ENCODE assay signal across 20 mouse cellular contexts in the genomic region with DNA sequence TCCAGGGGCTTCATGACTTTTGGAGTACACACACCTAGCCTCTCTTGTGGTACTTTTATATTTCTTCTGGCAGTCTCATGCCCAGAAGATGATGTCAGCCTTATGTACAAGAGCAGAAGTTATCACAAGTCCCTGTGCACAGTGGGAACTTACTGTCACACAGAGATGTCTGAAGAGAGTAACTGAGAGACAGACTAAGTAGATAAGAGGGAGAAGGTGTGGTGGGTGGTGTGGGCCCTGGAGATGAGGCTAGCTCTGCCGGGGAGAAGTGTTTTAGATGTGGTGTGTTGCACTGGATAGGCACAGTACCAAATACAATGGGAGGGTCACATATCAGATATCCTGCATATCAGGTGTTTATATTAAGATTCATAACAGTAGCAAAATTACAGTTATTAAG. TPM values are rescaled to one million over a fixed set of nuclear protein-coding genes. Genes with fewer than 3 reads are reported as not detected.
DNase-seq lines count a peak whose midpoint lies in the region; ATAC-seq and TF ChIP-seq lines count a peak whose summit lies in the region.
"Had no signal": no experiment of that assay in that cellular context is flagged by ENCODE, and none has a peak within 500 bp of the region (broad histone marks: within the 10 kb centered on the region; RNA-seq: fewer than 3 reads in every experiment).

No protein-coding gene starts in this region.

- H3K4me3 ChIP-seq in heart, adult 2 months, result no peak overlapping the region
- H3K4me3 ChIP-seq in stomach, embryonic 15.5 days (replicated peaks), result no peak overlapping the region
- no peak overlapping the region for H3K4me3 ChIP-seq in stomach, postnatal 0 days (ENCODE audit: low read depth, low read length)
- H3K4me3 ChIP-seq in liver, embryonic 13.5 days (replicated peaks), result peak overlapping the region; percentile 95
- H3K4me3 ChIP-seq in cerebellum, adult 2 months (replicated peaks; ENCODE audit: insufficient read depth, low read depth, low read length), result no peak overlapping the region
- H3K4me3 ChIP-seq: embryonic facial prominence, embryonic 13.5 days; hindbrain, embryonic 12.5 days; kidney, embryonic 15.5 days had no signal

- peaks cover 2% of the 10 kb centered on the region for H3K36me3 ChIP-seq in heart, adult 2 months (ENCODE audit: control insufficient read depth, insufficient read depth, low read length)
- H3K36me3 ChIP-seq in stomach, embryonic 15.5 days, result no peaks in the 10 kb centered on the region
- no peaks in the 10 kb centered on the region for H3K36me3 ChIP-seq in stomach, postnatal 0 days (ENCODE audit: control insufficient read depth, insufficient read depth, low read length)
- peaks cover 33% of the 10 kb centered on the region for H3K36me3 ChIP-seq in liver, embryonic 13.5 days
- H3K36me3 ChIP-seq: embryonic facial prominence, embryonic 13.5 days; hindbrain, embryonic 12.5 days had no signal

- DNase-seq in heart, adult 11 months, result peak; percentile 69
- no peak for DNase-seq in heart, adult 2 months
- DNase-seq in stomach, postnatal 0 days (ENCODE audit: low spot score), result no peak
- peak; percentile 66 for DNase-seq in liver, embryonic 13.5 days
- DNase-seq in gastrocnemius, postnatal 14 days, result no peak
- DNase-seq in lung, postnatal 36 days, result no peak
- DNase-seq in cerebellum, adult 2 months, result no peak
- DNase-seq: adrenal gland, adult 8-10 months; cerebellum, adult 8-10 months; gastrocnemius, postnatal 36 days; layer of hippocampus, postnatal 36 days; lung, adult 18-20 months; right cerebral cortex, adult 18-20 months; thymus, postnatal 25 days had no signal

- no peak for TF ChIP-seq CTCF in heart, adult 2 months (IDR thresholded peaks at IDR 0.05)
- TF ChIP-seq CTCF in stomach, postnatal 0 days (IDR thresholded peaks at IDR 0.05; ENCODE audit: low read depth), result no peak
- TF ChIP-seq CTCF in cerebellum, adult 2 months (IDR thresholded peaks at IDR 0.05; ENCODE audit: borderline replicate concordance, insufficient read depth, low read depth, low read length), result no peak

- H3K27ac ChIP-seq in heart, adult 2 months, result no peak overlapping the region
- no peak overlapping the region for H3K27ac ChIP-seq in stomach, embryonic 15.5 days
- H3K27ac ChIP-seq in stomach, postnatal 0 days (replicated peaks), result no peak overlapping the region
- peak overlapping the region; percentile 92 for H3K27ac ChIP-seq in liver, embryonic 13.5 days
- no peak overlapping the region for H3K27ac ChIP-seq in cerebellum, adult 2 months (ENCODE audit: insufficient read depth, low read length)
- H3K27ac ChIP-seq: embryonic facial prominence, embryonic 13.5 days; hindbrain, embryonic 12.5 days; kidney, embryonic 15.5 days had no signal

- TF ChIP-seq EP300 in heart, adult 2 months (IDR thresholded peaks at IDR 0.05; ENCODE audit: insufficient read depth, low read depth, low read length), result no peak
- TF ChIP-seq EP300 in stomach, postnatal 0 days (optimal IDR thresholded peaks at IDR 0.05), result no peak

- H3K27me3 ChIP-seq in heart, adult 2 months (ENCODE audit: control insufficient read depth, insufficient read depth, low read length), result no peaks in the 10 kb centered on the region
- no peaks in the 10 kb centered on the region for H3K27me3 ChIP-seq in stomach, embryonic 15.5 days (replicated peaks)
- no peaks in the 10 kb centered on the region for H3K27me3 ChIP-seq in stomach, postnatal 0 days (ENCODE audit: control insufficient read depth, insufficient read depth, low read length)
- H3K27me3 ChIP-seq in liver, embryonic 13.5 days, result 0 out of 2 replicates have a peak, but pooled peaks cover 8% of the 10 kb centered on the region
- no peaks in the 10 kb centered on the region for H3K27me3 ChIP-seq in cerebellum, adult 2 months (ENCODE audit: control insufficient read depth, insufficient read depth, low read length)
- H3K27me3 ChIP-seq: embryonic facial prominence, embryonic 13.5 days; hindbrain, embryonic 12.5 days; kidney, embryonic 15.5 days had no signal

- peak; percentile 15; the same call in 1 of the 2 replicates for ATAC-seq in stomach, embryonic 15.5 days (ENCODE audit: insufficient read depth, low FRiP score, low read depth)
- no peak for ATAC-seq in stomach, postnatal 0 days (ENCODE audit: low FRiP score, low TSS enrichment)
- ATAC-seq in liver, embryonic 13.5 days (ENCODE audit: low read depth), result peak; percentile 86
- ATAC-seq: CD4-positive, CD25-positive, alpha-beta regulatory T cell, adult 4 months; inflammation-experienced regulatory T-cells, adult 6 months had no signal

- H3K4me2 ChIP-seq in stomach, embryonic 15.5 days, result no peak overlapping the region
- H3K4me2 ChIP-seq in stomach, postnatal 0 days (replicated peaks; ENCODE audit: low read depth), result no peak overlapping the region
- peak overlapping the region; percentile 82 for H3K4me2 ChIP-seq in liver, embryonic 13.5 days
- H3K4me2 ChIP-seq: embryonic facial prominence, embryonic 13.5 days had no signal

- peaks cover 3% of the 10 kb centered on the region for H3K4me1 ChIP-seq in heart, adult 2 months (ENCODE audit: control insufficient read depth, insufficient read depth, low read length)
- peaks cover 10% of the 10 kb centered on the region; the same call in 1 of the 2 replicates for H3K4me1 ChIP-seq in stomach, embryonic 15.5 days
- no peaks in the 10 kb centered on the region; the same call in 1 of the 2 replicates for H3K4me1 ChIP-seq in stomach, postnatal 0 days (replicated peaks; ENCODE audit: control insufficient read depth, insufficient read depth)
- H3K4me1 ChIP-seq in liver, embryonic 13.5 days (replicated peaks), result peaks cover 45% of the 10 kb centered on the region
- peaks cover 5% of the 10 kb centered on the region; the same call in 1 of the 2 replicates for H3K4me1 ChIP-seq in cerebellum, adult 2 months (ENCODE audit: control insufficient read depth, insufficient read depth, low read length)

- no peak overlapping the region; the same call in 1 of the 2 replicates for H3K9ac ChIP-seq in heart, adult 2 months (ENCODE audit: low read depth, low read length)
- no peak overlapping the region for H3K9ac ChIP-seq in stomach, embryonic 15.5 days
- no peak overlapping the region for H3K9ac ChIP-seq in stomach, postnatal 0 days (ENCODE audit: low read length)
- H3K9ac ChIP-seq in liver, embryonic 13.5 days, result peak overlapping the region; percentile 93
- H3K9ac ChIP-seq: embryonic facial prominence, embryonic 13.5 days; hindbrain, embryonic 12.5 days; kidney, embryonic 15.5 days had no signal

- no peaks in the 10 kb centered on the region; the same call in 1 of the 2 replicates for H3K79me2 ChIP-seq in heart, adult 2 months (replicated peaks; ENCODE audit: control insufficient read depth, insufficient read depth, low read length)

- TF ChIP-seq POLR2A in heart, adult 2 months (IDR thresholded peaks at IDR 0.05; ENCODE audit: insufficient read depth, low read depth, low read length), result no peak
- TF ChIP-seq POLR2A in cerebellum, adult 2 months (IDR thresholded peaks at IDR 0.05; ENCODE audit: borderline replicate concordance, insufficient read depth, low read length), result no peak

- WGBS in heart, adult 2 months, result 67% methylated on average over 1 of the region's 1 CpGs
- 86% methylated on average over 1 of the region's 1 CpGs for WGBS in stomach, embryonic 15.5 days
- 72% methylated on average over 1 of the region's 1 CpGs for WGBS in stomach, postnatal 0 days
- 22% methylated on average over 1 of the region's 1 CpGs for WGBS in liver, embryonic 13.5 days (ENCODE audit: insufficient replicate concordance)
- WGBS in cerebellum, adult 2 months, result 71% methylated on average over 1 of the region's 1 CpGs

- no peaks in the 10 kb centered on the region for H3K9me3 ChIP-seq in stomach, embryonic 15.5 days
- H3K9me3 ChIP-seq in stomach, postnatal 0 days (ENCODE audit: control insufficient read depth, low read length), result no peaks in the 10 kb centered on the region
- no peaks in the 10 kb centered on the region for H3K9me3 ChIP-seq in liver, embryonic 13.5 days (replicated peaks)
- H3K9me3 ChIP-seq: embryonic facial prominence, embryonic 13.5 days; hindbrain, embryonic 12.5 days; kidney, embryonic 15.5 days had no signal

- intact Hi-C loops in heart, adult 2 months (cut with DNase I), result no loop called here
- intact Hi-C loops in gastrocnemius, postnatal 14 days (cut with DNase I; ENCODE audit: low total_unique reads), result no loop called here

RNA-seq across cellular contexts. Expression of a gene that starts 3.0 kb away (rescaled TPM):
- total RNA-seq in heart, adult 2 months (2021), result 10 to 100 TPM; 10.6 to 12.0 TPM
- polyA plus RNA-seq in heart, adult 2 months (2012; rRNA removed), result 6.6 and 9.3 TPM in 2 replicates
- 15.8 and 17.3 TPM in 2 replicates for polyA plus RNA-seq in stomach, embryonic 15.5 days (2015; fragmentation: Nextera tagmentation; extraction: Ambion mirVana)
- polyA plus RNA-seq in stomach, postnatal 0 days (2015; fragmentation: Nextera tagmentation; extraction: Ambion mirVana), result 18.1 and 20.2 TPM in 2 replicates
- 23.5 and 25.1 TPM in 2 replicates for polyA plus RNA-seq in liver, embryonic 13.5 days (2015; fragmentation: Nextera tagmentation; extraction: Ambion mirVana)
- total RNA-seq in gastrocnemius, postnatal 14 days (2021), result 1 to 10 TPM; 4.3 to 5.0 TPM
- polyA plus RNA-seq in cerebellum, adult 2 months (2012; rRNA removed), result 40.7 and 42.7 TPM in 2 replicates

Comparison
In these comparisons a context has a peak if more than half of its experiments do, and no peak if none do; other contexts are left out.
1. DNase-seq: peak in heart, adult 11 months (single experiment) and liver, embryonic 13.5 days (single experiment); none in heart, adult 2 months (0 of 2), stomach, postnatal 0 days (single experiment), gastrocnemius, postnatal 14 days (single experiment), lung, postnatal 36 days (single experiment) and cerebellum, adult 2 months (0 of 2).